Mouse (Mus musculus): ENCODE measurements around the gene Atp8b5. TPM values are rescaled to one million over a fixed set of nuclear protein-coding genes. Genes with fewer than 3 reads are reported as not detected.

Gene Atp8b5
- total RNA-seq, 2 experiments from 2014 or later = not detected

- intact Hi-C loops (cut with DNase I) = no loop called here
- no peak for DNase-seq
These were observed 137.7 kb downstream of the Atp8b5 start for GRCm38 (mm10) chr4:43404697-43405096.

DNA sequence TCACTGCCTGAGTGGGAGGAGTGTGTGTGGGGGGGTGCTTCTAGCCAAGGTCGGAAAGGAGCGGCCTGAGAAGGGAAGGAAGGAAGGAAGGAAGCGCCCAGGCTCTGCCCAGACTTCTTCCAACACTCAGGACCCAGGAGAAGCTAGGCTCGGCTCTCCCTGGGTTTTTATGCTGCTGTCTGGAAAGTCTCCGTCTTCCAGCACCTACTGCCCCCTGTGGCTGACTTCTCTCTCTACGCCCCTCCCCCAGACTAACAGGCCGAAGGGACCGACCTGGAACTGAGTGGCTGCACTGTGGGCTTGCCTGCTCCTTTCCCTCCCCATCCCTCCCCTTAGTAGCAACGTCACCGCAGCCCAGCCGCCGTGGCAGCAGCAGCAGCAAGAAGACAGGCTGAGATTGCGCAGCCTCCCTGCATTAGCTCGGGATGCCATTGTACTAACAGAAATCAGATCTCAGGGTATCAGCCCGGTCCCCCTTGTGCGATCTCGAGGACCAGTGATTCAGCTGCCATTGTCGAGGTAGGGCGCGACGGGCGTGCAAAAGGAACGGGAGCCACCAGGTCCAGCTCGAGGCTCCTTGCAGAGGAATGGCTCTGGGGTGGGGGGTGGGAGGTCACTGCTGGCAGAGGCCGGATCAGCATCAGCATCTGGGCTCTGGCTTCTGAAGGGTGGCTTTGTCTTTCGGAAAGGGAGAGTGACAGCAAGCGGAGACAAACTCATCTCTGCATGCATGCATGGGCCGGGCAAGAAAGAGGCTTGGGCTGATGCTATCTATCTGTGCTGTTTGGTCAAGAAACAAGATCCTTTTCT is 139.4 kb downstream of the Atp8b5 start:
- intact Hi-C loops (cut with DNase I) = no loop called here
- peak; percentile 58 to 80 for DNase-seq

DNA sequence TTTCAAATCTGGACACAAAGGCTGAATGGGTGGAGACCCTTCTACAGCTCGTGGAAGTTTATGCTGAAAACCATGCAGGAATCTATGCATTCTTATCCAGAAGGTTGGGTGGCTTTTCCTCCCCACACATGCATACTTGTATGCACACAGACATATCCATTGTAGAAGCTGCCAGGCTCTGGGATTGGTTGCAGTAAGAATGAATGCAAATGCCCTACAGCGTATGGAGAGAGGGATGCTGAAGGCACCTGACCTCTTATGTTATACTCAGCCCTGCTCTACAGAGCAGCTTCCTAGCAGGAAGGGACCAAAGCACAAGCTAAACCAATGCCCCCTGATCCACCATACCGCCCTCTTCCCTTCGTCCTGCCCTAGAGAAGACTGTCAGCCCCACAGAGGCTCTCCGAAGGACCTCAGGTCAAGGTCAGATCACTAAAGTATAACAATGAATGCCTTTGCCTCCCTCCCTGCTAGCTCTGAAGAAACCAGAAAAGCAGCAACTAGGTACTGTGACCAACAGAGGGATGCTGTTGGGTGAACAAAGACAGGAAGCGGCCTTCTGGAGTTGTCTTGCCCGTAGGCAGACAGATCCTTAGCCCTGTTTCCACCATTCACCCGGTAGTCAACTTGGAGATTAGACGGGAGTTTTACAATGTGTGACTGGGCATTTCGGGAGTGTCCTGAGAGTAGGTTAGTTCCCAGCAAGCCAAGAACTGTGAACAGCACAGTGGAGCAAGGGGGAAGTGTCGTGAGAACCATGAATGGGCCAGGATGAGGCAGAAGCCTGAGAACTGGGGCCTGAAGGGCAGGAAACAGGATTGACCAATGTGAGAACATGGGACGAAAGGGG is 140.3 kb downstream of the Atp8b5 start:
- intact Hi-C loops (cut with DNase I) = no loop called here
- no peak for DNase-seq

DNA sequence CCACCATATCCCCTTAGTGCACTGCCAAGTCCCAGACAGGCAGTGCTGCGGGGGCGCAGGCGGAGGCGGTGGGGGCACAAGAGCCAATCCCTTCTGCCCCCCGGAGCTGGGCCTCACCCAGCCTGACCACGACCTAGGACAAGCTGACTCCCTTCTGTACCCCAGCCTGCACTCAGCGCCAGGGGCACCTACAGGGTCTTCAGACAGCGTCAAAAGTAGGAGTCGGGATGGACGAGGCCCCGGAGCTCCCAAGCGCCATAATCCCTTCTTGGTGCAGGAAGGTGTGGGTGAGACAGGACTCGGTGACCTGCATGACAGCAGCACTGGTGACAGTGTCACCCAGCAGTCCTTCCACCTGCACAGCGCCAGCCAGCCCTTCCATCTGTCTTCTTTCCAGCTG is 147.8 kb downstream of the Atp8b5 start:
- no peak for DNase-seq

DNA sequence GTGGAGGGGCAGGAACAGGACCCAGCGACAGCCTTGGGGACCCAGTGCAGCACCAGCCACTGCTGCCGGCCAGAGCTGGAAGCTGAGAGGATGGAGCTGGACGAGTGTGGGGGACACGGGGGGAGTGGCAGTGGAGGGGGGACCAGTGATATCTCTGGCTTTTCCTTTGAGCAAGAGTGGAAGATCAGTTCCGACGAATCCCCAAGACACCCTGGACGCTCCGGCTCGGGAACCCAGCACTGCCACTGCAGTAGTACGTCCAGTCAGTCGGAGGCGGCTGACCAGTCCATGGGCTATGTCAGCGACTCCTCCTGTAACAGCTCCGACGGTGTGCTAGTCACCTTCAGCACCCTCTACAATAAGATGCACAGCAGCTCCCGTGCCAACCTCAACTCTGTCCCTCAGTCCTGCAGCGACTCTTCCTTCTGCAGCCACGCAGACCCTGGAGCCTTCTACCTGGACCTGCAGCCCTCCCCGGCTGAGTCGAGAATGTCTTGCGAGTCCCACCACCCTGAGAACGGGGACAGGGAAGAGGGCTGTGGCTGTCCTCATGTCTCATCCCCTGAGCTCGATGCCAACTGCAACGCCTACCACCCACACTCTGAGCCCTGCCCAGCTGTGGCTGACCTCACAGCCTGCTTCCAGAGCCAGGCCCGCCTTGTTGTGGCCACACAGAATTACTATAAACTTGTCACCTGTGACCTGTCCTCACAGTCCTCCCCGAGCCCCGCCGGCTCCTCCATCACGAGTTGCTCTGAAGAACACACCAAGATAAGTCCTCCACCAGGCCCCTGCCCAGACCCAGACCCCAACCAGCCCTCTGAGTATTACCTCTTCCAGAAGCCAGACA is 148.5 kb downstream of the Atp8b5 start:
- intact Hi-C loops (cut with DNase I) = no loop called here
- DNase-seq = no peak

More for the DNA sequence above, 147.8 kb downstream of the Atp8b5 start:
- intact Hi-C loops (cut with DNase I) = no loop called here

- intact Hi-C loops (cut with DNase I) = no loop called here
- DNase-seq = no peak
These were observed 149.1 kb downstream of the Atp8b5 start for GRCm38 (mm10) chr4:43416071-43416490.

DNA sequence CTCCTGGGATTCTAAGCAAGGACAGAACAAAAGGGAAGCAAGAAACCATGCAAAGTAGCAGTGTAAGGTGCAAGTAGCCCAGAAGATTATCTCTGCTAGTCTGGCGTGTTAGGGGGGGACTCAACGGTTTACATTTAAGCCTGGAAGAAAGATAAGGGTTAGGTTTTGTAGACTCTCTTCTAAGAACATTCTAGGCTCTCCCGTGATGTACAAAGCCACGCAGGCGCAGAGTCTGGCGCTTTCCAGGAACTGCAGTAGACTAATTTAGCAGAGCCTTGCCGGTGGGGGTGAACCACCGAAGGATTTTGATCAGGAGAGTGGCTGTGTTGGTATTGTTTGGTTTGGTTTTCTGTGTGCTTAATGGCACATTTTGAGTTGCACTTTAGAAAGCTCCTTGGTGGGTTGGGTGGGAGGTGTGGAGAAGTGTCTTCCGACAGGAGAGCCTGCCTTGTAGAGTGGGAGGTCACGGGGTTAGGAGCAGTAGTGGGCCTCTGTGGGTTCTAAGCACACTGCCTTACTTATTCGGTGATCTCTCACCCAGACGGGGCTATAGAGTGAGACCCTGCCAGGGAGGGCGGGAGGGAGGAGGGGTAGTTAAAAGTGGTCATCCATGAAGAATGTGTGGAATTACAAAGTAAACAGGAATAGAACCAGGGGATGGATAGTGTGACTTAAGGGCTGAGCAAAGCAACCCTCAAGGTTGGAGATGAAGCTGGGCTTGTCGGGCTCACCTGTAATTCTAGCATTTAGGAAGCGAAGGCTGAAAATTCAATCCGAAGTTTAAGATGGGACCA is 150.5 kb downstream of the Atp8b5 start:
- DNase-seq = no peak
- intact Hi-C loops (cut with DNase I) = loop anchor here (2.0 kb wide), 1 partner anchor 37 kb away; the partner anchor contains the start of gene Rusc2

GRCm38 (mm10) chr4:43418450-43418849 is 151.5 kb downstream of the Atp8b5 start:
- intact Hi-C loops (cut with DNase I) = loop anchor here (2.0 kb wide), 1 partner anchor 38 kb away; the partner anchor contains the start of gene Rusc2
- no peak for DNase-seq

- no peak for DNase-seq
- intact Hi-C loops (cut with DNase I) = loop anchor here (1.0 to 2.0 kb wide), 2 partner anchors 38 to 152 kb away; partner anchors contain the start of genes Atp8b5 and Rusc2
These were observed 152.2 kb downstream of the Atp8b5 start for GRCm38 (mm10) chr4:43418973-43419656.

- no peak for DNase-seq
- intact Hi-C loops (cut with DNase I) = loop anchor here (1.0 to 5.0 kb wide), 3 partner anchors 39 to 373 kb away; partner anchors contain the start of genes Atp8b5, Fam214b and Rusc2
These were observed 152.9 kb downstream of the Atp8b5 start for GRCm38 (mm10) chr4:43419801-43420281.

DNA sequence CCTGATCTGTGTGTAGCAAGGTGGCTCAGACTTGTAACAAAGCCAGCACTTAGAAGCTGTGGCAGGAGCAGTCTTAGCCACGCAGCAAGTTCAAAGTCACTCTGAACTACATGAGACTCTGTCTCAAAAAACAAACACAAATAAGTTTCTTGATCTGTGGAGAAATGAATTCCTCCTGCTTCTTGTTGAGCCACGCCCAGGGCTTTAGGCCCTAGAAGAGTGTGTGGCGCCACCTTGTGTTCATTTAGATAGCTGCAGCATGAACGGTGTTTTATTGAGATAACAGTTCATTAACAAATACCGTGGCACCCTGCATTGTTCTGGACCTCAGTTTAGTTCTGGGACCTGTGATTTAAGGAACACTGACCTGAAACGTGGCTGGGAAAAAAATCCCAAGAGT is 153.3 kb downstream of the Atp8b5 start:
- DNase-seq = peak; percentile 54 to 77
- intact Hi-C loops (cut with DNase I) = loop anchor here (5.0 kb wide), 1 partner anchor 373 kb away; the partner anchor contains the start of gene Fam214b

DNA sequence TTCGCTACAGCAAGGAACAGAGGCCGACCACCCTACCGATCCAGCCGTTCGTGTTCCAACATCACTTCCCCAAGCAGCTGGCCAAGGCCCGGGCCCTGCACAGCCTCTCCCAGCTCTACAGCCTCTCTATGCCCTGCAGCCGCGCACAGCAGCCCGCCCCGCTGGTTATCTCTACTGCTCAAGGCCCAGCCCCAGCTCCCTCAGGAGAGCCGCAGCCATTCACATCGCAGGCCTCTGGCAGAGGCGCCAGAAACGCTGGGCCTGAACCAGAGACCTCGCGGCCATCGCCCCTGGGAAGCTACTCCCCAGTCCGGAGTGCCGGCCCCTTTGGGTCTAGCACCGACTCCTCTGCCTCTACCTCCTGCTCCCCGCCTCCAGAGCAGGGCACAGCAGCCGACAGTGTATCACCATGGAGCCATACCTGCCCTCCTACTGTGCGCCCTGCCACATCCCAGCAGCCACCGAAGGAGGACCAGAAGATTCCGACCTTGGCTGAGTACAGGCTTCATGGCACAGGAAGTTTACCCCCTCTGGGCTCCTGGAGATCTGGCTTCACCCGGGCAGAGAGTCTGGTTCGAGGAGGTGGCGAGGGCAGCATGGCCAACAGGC is 154.8 kb downstream of the Atp8b5 start:
- intact Hi-C loops (cut with DNase I) = loop anchor here (5.0 kb wide), 1 partner anchor 374 kb away; the partner anchor contains the start of gene Fam214b
- DNase-seq = no peak

Other genes with a start within 250 kb of the Atp8b5 start
- gene Pigo, start 241.3 kb upstream of the Atp8b5 start, total RNA-seq (2021) = 1 to 10 TPM; 5.2 to 5.9 TPM
- 10 to 100 TPM; 78.9 to 95.1 TPM for gene Stoml2, start 235.4 kb upstream of the Atp8b5 start, total RNA-seq (2021)
- 10 to 100 TPM; 22.1 to 30.6 TPM for gene Fam214b, start 220.9 kb upstream of the Atp8b5 start, total RNA-seq (2021)
- gene Unc13b, start 208.2 kb upstream of the Atp8b5 start, total RNA-seq (2021) = 1 to 10 TPM; 2.3 to 2.8 TPM
- 10 to 100 TPM; 20.8 to 23.3 TPM for gene Rusc2, start 114.8 kb downstream of the Atp8b5 start, total RNA-seq (2021)
- gene Fam166b, start 162.0 kb downstream of the Atp8b5 start, total RNA-seq (2021) = not detected
- 10 to 100 TPM; 49.1 to 50.0 TPM for gene Tesk1, start 174.8 kb downstream of the Atp8b5 start, total RNA-seq (2021)
- gene Cd72, start 187.5 kb downstream of the Atp8b5 start, total RNA-seq (2021) = not detected
- gene Sit1, start 216.6 kb downstream of the Atp8b5 start, total RNA-seq (2021) = not detected
- 10 to 100 TPM; 19.8 to 22.4 TPM for gene Ccdc107, start 225.7 kb downstream of the Atp8b5 start, total RNA-seq (2021)
- gene Arhgef39, start 232.5 kb downstream of the Atp8b5 start, total RNA-seq (2021) = under 1 TPM in 1 of 2 experiments, not detected in 1; 0.32 TPM
- 1 to 10 TPM; 3.4 to 4.4 TPM for gene Car9, start 239.8 kb downstream of the Atp8b5 start, total RNA-seq (2021)